Mouse (Mus musculus): Measurements from ENCODE around the gene Prdx3. TPM values are rescaled to one million over a fixed set of nuclear protein-coding genes. Genes with fewer than 3 reads are reported as not detected.

Gene Prdx3
- polyA plus RNA-seq, 1 experiment from 2014 or later = 115 TPM

- H3K4me1 ChIP-seq = no peaks in the 10 kb centered on the region
- H3K4me3 ChIP-seq = no peak overlapping the region
- DNase-seq (ENCODE audit: extremely low spot score, low spot score) = no peak
- H3K9me3 ChIP-seq = no peaks in the 10 kb centered on the region
- peaks cover 39% of the 10 kb centered on the region for H3K36me3 ChIP-seq (replicated peaks)
- H3K27ac ChIP-seq = no peak overlapping the region
- H3K27me3 ChIP-seq (ENCODE audit: poor library complexity, severe bottlenecking) = no peaks in the 10 kb centered on the region
Observed at GRCm38 (mm10) chr19:60843324-60843723, 31.0 kb downstream of the Prdx3 start.

- Histone ChIP-seq H3K27me3 (ENCODE audit: poor library complexity, severe bottlenecking) (no peaks in the 10 kb centered on the region), H3K36me3 (replicated peaks) (peaks cover 85% of the 10 kb centered on the region), H3K9me3 (no peaks in the 10 kb centered on the region), H3K27ac (no peak overlapping the region), H3K4me3 (no peak overlapping the region), H3K4me1 (no peaks in the 10 kb centered on the region)
- 84% methylated on average over 1 of the region's 1 CpGs for WGBS
- DNase-seq (ENCODE audit: extremely low spot score, low spot score) = peak; percentile 39
Observed at GRCm38 (mm10) chr19:60837747-60838146, 36.6 kb downstream of the Prdx3 start.

- Histone ChIP-seq H3K27ac (no peak overlapping the region), H3K4me1 (no peaks in the 10 kb centered on the region), H3K36me3 (replicated peaks) (peaks cover 87% of the 10 kb centered on the region), H3K4me3 (no peak overlapping the region), H3K9me3 (no peaks in the 10 kb centered on the region), H3K27me3 (ENCODE audit: poor library complexity, severe bottlenecking) (no peaks in the 10 kb centered on the region)
- 93% methylated on average over 6 of the region's 6 CpGs for WGBS
- DNase-seq (ENCODE audit: extremely low spot score, low spot score) = no peak
Observed at GRCm38 (mm10) chr19:60818677-60819076, 55.7 kb downstream of the Prdx3 start.

Other genes with a start within 250 kb of the Prdx3 start
- 1.4 and 1.6 TPM in 2 replicates for gene Nanos1, start 118.6 kb downstream of the Prdx3 start, polyA plus RNA-seq (2016; fragmentation: Nextera tagmentation; extraction: Ambion mirVana)
- 165 and 170 TPM in 2 replicates for gene Eif3a, start 83.9 kb downstream of the Prdx3 start, polyA plus RNA-seq (2016; fragmentation: Nextera tagmentation; extraction: Ambion mirVana)
- 26.2 and 27.9 TPM in 2 replicates for gene Fam45a, start 63.0 kb downstream of the Prdx3 start, polyA plus RNA-seq (2016; fragmentation: Nextera tagmentation; extraction: Ambion mirVana)
- gene Sfxn4, start 13.1 kb downstream of the Prdx3 start, polyA plus RNA-seq (2016; fragmentation: Nextera tagmentation; extraction: Ambion mirVana) = 10.8 and 11.5 TPM in 2 replicates
- gene Grk5, start 15.2 kb upstream of the Prdx3 start, polyA plus RNA-seq (2016; fragmentation: Nextera tagmentation; extraction: Ambion mirVana) = 1.9 and 2.0 TPM in 2 replicates